Mouse (Mus musculus): ENCODE results near the gene Tnip1. TPM values are rescaled to one million over a fixed set of nuclear protein-coding genes. Genes with fewer than 3 reads are reported as not detected.
A peak's percentile ranks its signal among the peaks of the same experiment; 100 is the strongest.

Tnip1 gene
- total and polyA plus RNA-seq, 3 experiments, result 36.1 to 137 (median 67.8) TPM

DNA sequence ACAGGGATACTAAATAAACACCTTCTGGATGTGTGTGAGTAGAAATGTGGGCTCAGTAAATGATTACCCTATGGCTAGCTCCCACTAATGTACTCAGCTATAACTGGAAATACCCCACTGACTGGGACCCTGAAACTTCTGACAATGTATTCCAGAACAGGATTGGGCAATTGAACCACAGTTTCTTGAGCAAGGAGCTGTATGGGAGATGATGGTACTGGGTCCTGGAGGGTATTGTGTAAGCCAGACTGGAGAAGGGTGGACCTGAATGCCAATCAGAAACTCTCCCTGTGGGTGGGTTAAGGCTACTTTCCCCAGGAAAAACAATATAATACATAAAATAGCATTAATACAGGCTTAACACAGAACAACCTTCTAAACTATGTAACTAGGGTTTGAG is 27.2 kb upstream of the Tnip1 start:
- no peaks in the 10 kb centered on the region for H3K27me3 ChIP-seq (replicated peaks)
- 0 out of 2 replicates have a peak overlapping the region, but pooled peaks have one; percentile 33 for H3K27ac ChIP-seq (ENCODE audit: insufficient read depth, low read depth)
- TF ChIP-seq ZKSCAN1 (IDR thresholded peaks at IDR 0.05; ENCODE audit: borderline replicate concordance, low read depth, low read length) (no peak), KAT2A (IDR thresholded peaks at IDR 0.05; ENCODE audit: insufficient replicate concordance, low read length) (no peak), PAX5 (IDR thresholded peaks at IDR 0.05; ENCODE audit: low read length) (no peak), MXI1 (IDR thresholded peaks at IDR 0.05; ENCODE audit: low read depth, low read length) (no peak), RCOR1 (conservative IDR thresholded peaks at IDR 0.05; ENCODE audit: low read depth, low read length) (no peak), NRF1 (IDR thresholded peaks at IDR 0.05; ENCODE audit: low read depth, low read length) (no peak), E2F4 (IDR thresholded peaks at IDR 0.05; ENCODE audit: insufficient replicate concordance, low read depth, low read length) (no peak), CHD1 (IDR thresholded peaks at IDR 0.05; ENCODE audit: low read depth, low read length) (no peak), NELFE (IDR thresholded peaks at IDR 0.05; ENCODE audit: low read depth, low read length) (no peak), ZC3H11A (IDR thresholded peaks at IDR 0.05; ENCODE audit: low read depth, low read length) (no peak), UBTF (IDR thresholded peaks at IDR 0.05; ENCODE audit: low read depth, low read length) (no peak), ELF1 (IDR thresholded peaks at IDR 0.05; ENCODE audit: low read depth, low read length) (no peak), RAD21 (IDR thresholded peaks at IDR 0.05; ENCODE audit: low read depth, low read length) (no peak), MAX (IDR thresholded peaks at IDR 0.05; ENCODE audit: low read length) (no peak), ZNF384 (IDR thresholded peaks at IDR 0.05; ENCODE audit: low read depth, low read length) (no peak), SMC3 (IDR thresholded peaks at IDR 0.05; ENCODE audit: low read depth, low read length) (no peak), MEF2A (IDR thresholded peaks at IDR 0.05; ENCODE audit: borderline replicate concordance, low read depth, low read length) (no peak), POLR2AphosphoS2 (IDR thresholded peaks at IDR 0.05; ENCODE audit: low read depth, low read length) (no peak)
- no peaks in the 10 kb centered on the region for H3K79me2 ChIP-seq (replicated peaks; ENCODE audit: control insufficient read depth, extremely low read depth, insufficient read depth, poor library complexity, severe bottlenecking)
- H3K9ac ChIP-seq (ENCODE audit: insufficient read depth, low read depth), result no peak overlapping the region
- peaks cover 4% of the 10 kb centered on the region for H3K9me3 ChIP-seq (replicated peaks; ENCODE audit: low read length)
- H3K4me3 ChIP-seq (replicated peaks in 1 of 3; ENCODE audit: low read depth in 2 of 3, low read length in 2 of 3, poor library complexity in 1 of 3), result no peak overlapping the region
- dilution Hi-C loops (cut with MboI; ENCODE audit: extremely low pct_ligation_motif_present, extremely low pct_unique_long_range_greater_than_20kb, low sequenced_read_pairs) (no loop called here), in situ Hi-C loops (cut with MboI; ENCODE audit: low pct_ligation_motif_present, low pct_unique_long_range_greater_than_20kb, low sequenced_read_pairs) (loop anchor here (5.0 kb wide), 1 partner anchor 103 kb away; no protein-coding TSS in a partner anchor)
- peaks cover 50 to 80% of the 10 kb centered on the region in 2 experiments for H3K36me3 ChIP-seq (replicated peaks in 1 of 2; ENCODE audit: control insufficient read depth in 1 of 2, insufficient read depth in 1 of 2, low read length in 1 of 2)
- no peak overlapping the region for H3K4me2 ChIP-seq (ENCODE audit: insufficient read depth, low read depth, poor library complexity, severe bottlenecking)
- DNase-seq (ENCODE audit: extremely low read depth), result no peak
- peaks cover 8 to 38% of the 10 kb centered on the region in 2 experiments for H3K4me1 ChIP-seq (ENCODE audit: control insufficient read depth in 1 of 2, insufficient read depth in 2 of 2)

DNA sequence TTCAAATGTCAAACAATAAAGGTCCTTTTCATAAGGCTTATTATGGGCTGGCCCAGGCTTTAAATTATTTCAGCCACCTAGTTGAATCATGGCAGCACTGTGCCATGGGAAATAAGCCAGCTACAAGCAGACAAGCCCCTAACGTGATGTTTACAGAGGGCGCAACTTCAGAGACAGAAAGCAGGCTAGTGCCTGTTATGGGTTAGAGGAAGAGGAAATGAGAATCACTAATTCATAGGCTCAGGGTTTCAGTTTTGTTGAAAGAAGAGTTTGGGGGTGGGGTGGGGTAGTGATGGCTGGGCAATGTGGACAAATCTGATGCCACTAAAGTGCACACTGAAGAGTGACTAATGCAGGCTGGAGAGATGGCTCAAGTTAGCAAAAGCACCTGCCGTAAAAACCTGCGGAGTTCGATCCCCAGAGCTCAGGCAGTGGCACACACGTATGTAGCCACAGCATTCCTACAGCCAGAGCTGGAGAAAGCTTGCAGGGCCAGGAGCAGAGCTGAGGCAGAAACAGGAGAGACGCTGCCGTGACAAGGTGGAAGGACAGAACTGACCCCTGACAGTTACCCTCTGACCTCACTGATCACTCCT is 26.1 kb upstream of the Tnip1 start:
- dilution Hi-C loops (cut with MboI; ENCODE audit: extremely low pct_ligation_motif_present, extremely low pct_unique_long_range_greater_than_20kb, low sequenced_read_pairs) (no loop called here), in situ Hi-C loops (cut with MboI; ENCODE audit: low pct_ligation_motif_present, low pct_unique_long_range_greater_than_20kb, low sequenced_read_pairs) (loop anchor here (5.0 kb wide), 1 partner anchor 102 kb away; no protein-coding TSS in a partner anchor)
- Histone ChIP-seq H3K9ac (ENCODE audit: insufficient read depth, low read depth) (no peak overlapping the region), H3K4me1 (ENCODE audit: control insufficient read depth in 1 of 2, insufficient read depth in 2 of 2) (peaks cover 8 to 38% of the 10 kb centered on the region in 2 experiments), H3K27me3 (replicated peaks) (no peaks in the 10 kb centered on the region), H3K4me3 (replicated peaks in 1 of 3; ENCODE audit: low read depth in 2 of 3, low read length in 2 of 3, poor library complexity in 1 of 3) (no peak overlapping the region), H3K36me3 (replicated peaks in 1 of 2; ENCODE audit: control insufficient read depth in 1 of 2, insufficient read depth in 1 of 2, low read length in 1 of 2) (peaks cover 48 to 80% of the 10 kb centered on the region in 2 experiments), H3K9me3 (replicated peaks; ENCODE audit: low read length) (peaks cover 4% of the 10 kb centered on the region), H3K79me2 (replicated peaks; ENCODE audit: control insufficient read depth, extremely low read depth, insufficient read depth, poor library complexity, severe bottlenecking) (no peaks in the 10 kb centered on the region), H3K27ac (ENCODE audit: insufficient read depth, low read depth) (peak overlapping the region; percentile 18; the same call in 1 of the 2 replicates), H3K4me2 (ENCODE audit: insufficient read depth, low read depth, poor library complexity, severe bottlenecking) (0 out of 2 replicates have a peak overlapping the region, but pooled peaks have one; percentile 34)
- no peak for TF ChIP-seq MEF2A (IDR thresholded peaks at IDR 0.05; ENCODE audit: borderline replicate concordance, low read depth, low read length)
- TF ChIP-seq MYC (IDR thresholded peaks at IDR 0.05; ENCODE audit: low read depth, low read length), result 0 out of 2 replicates have a peak, but pooled peaks have one; percentile 66
- peak; percentile 25; the same call in 1 of the 2 replicates for TF ChIP-seq BHLHE40 (IDR thresholded peaks at IDR 0.05; ENCODE audit: low read depth, low read length)
- peak; percentile 69; the same call in 1 of the 2 replicates for TF ChIP-seq SIN3A (IDR thresholded peaks at IDR 0.05; ENCODE audit: low read length)
- TF ChIP-seq MAZ (IDR thresholded peaks at IDR 0.05; ENCODE audit: low read depth, low read length), result 0 out of 2 replicates have a peak, but pooled peaks have one; percentile 23
- TF ChIP-seq MXI1 (IDR thresholded peaks at IDR 0.05; ENCODE audit: low read depth, low read length), result peak; percentile 55; the same call in 1 of the 2 replicates
- no peak for TF ChIP-seq IRF4 (IDR thresholded peaks at IDR 0.05; ENCODE audit: low read depth, low read length)
- TF ChIP-seq RCOR1 (conservative IDR thresholded peaks at IDR 0.05; ENCODE audit: low read depth, low read length), result 0 out of 2 replicates have a peak, but pooled peaks have one; percentile 25
- no peak; the same call in 1 of the 2 replicates for TF ChIP-seq POLR2A (IDR thresholded peaks at IDR 0.05; ENCODE audit: low read depth, low read length)
- DNase-seq (ENCODE audit: extremely low read depth), result no peak
